Mouse (Mus musculus) urinary bladder, adult 2 months (tissue): ENCODE results near the gene Lrrc8b. TPM values are rescaled to one million over a fixed set of nuclear protein-coding genes. Genes with fewer than 3 reads are reported as not detected.

ENCODE experiments used
- DNase-seq: peaks from one replicate; pipeline ENCODE4 v3.0.0; 2022; ENCODE audit warnings: low spot score
- polyA plus RNA-seq: library from polyadenylated mRNA; depleted of rRNA; stranded (reverse); fragments of >200 nt; gene quantifications from 2 replicates; pipeline ENCODE4 v1.2.3, GENCODE M21; 2012

Lrrc8b gene
- polyA plus RNA-seq, 1 experiment, result 2.8 TPM

- DNase-seq, result no peak
These were observed 3.3 kb downstream of the Lrrc8b start for GRCm38 (mm10) chr5:105418851-105419250.

- no peak for DNase-seq
These were observed 10.0 kb downstream of the Lrrc8b start for GRCm38 (mm10) chr5:105425587-105425986.

GRCm38 (mm10) chr5:105427326-105427725 is 11.8 kb downstream of the Lrrc8b start:
- DNase-seq, result no peak

GRCm38 (mm10) chr5:105428265-105428974 is 12.8 kb downstream of the Lrrc8b start:
- no peak for DNase-seq

GRCm38 (mm10) chr5:105430148-105430547 is 14.6 kb downstream of the Lrrc8b start:
- DNase-seq, result no peak

- DNase-seq, result no peak
These were observed 24.0 kb downstream of the Lrrc8b start for GRCm38 (mm10) chr5:105439608-105440007.

- no peak for DNase-seq
These were observed 25.5 kb downstream of the Lrrc8b start for GRCm38 (mm10) chr5:105440992-105441535.

- no peak for DNase-seq
These were observed 26.8 kb downstream of the Lrrc8b start for GRCm38 (mm10) chr5:105442212-105443000.

- DNase-seq, result no peak
These were observed 27.7 kb downstream of the Lrrc8b start for GRCm38 (mm10) chr5:105443057-105443815.

GRCm38 (mm10) chr5:105445686-105446085 is 30.1 kb downstream of the Lrrc8b start:
- no peak for DNase-seq

- DNase-seq, result no peak
These were observed 38.5 kb downstream of the Lrrc8b start for GRCm38 (mm10) chr5:105454105-105454504.

- no peak for DNase-seq
These were observed 43.5 kb downstream of the Lrrc8b start for GRCm38 (mm10) chr5:105459077-105459476.

GRCm38 (mm10) chr5:105460551-105460950 is 45.0 kb downstream of the Lrrc8b start:
- DNase-seq, result no peak

GRCm38 (mm10) chr5:105461076-105461475 is 45.5 kb downstream of the Lrrc8b start:
- DNase-seq, result no peak

GRCm38 (mm10) chr5:105464671-105465070 is 49.1 kb downstream of the Lrrc8b start:
- no peak for DNase-seq

GRCm38 (mm10) chr5:105465550-105465949 is 50.0 kb downstream of the Lrrc8b start:
- no peak for DNase-seq

- DNase-seq, result no peak
These were observed 50.9 kb downstream of the Lrrc8b start for GRCm38 (mm10) chr5:105466471-105466902.

GRCm38 (mm10) chr5:105467271-105467670 is 51.7 kb downstream of the Lrrc8b start:
- DNase-seq, result no peak

GRCm38 (mm10) chr5:105472983-105473705 is 57.6 kb downstream of the Lrrc8b start:
- no peak for DNase-seq

GRCm38 (mm10) chr5:105477527-105477926 is 62.0 kb downstream of the Lrrc8b start:
- no peak for DNase-seq

- DNase-seq, result no peak
These were observed 64.1 kb downstream of the Lrrc8b start for GRCm38 (mm10) chr5:105479673-105480072.
